Mouse (Mus musculus) limb, embryonic 11.5 days (tissue): ENCODE data around the gene Slc38a11. TPM values are rescaled to one million over a fixed set of nuclear protein-coding genes. Genes with fewer than 3 reads are reported as not detected.

Experiments
- ATAC-seq: fragments of 200-750 bp; cut with Nextera tagmentation; 2 replicates; pipeline ENCODE4 v1.8.0; 2017; ENCODE audit warnings: low read depth; ENCODE audit not compliant: insufficient number of reproducible peaks, low FRiP score, low TSS enrichment
- DNase-seq: peaks from one replicate; pipeline ENCODE4 v3.0.0-alpha.2; 2015; ENCODE audit warnings: low spot score
- H3K27ac ChIP-seq: fragments of 300-500 bp; sonication (generic); replicated peaks from 2 replicates; pipeline ENCODE4 v1.5.1; 2014; ENCODE audit warnings: low read depth, mild to moderate bottlenecking, low read length
- H3K27me3 ChIP-seq: fragments of 300-500 bp; sonication (generic); 2 replicates; pipeline ENCODE4 v1.6.1; 2014; ENCODE audit warnings: mild to moderate bottlenecking, low read length, mixed read lengths; ENCODE audit not compliant: control insufficient read depth, insufficient read depth
- H3K36me3 ChIP-seq: fragments of 300-500 bp; sonication (generic); 2 replicates; pipeline ENCODE4 v1.6.1; 2014; ENCODE audit warnings: mild to moderate bottlenecking, low read length, moderate library complexity, mixed read lengths; ENCODE audit not compliant: control insufficient read depth, insufficient read depth
- H3K4me1 ChIP-seq: fragments of 300-500 bp; sonication (generic); 2 replicates; pipeline ENCODE4 v1.6.1; 2014; ENCODE audit warnings: low read length, mixed read lengths; ENCODE audit not compliant: control insufficient read depth, insufficient read depth
- H3K4me2 ChIP-seq: fragments of 300-500 bp; sonication (generic); 2 replicates; pipeline ENCODE4 v1.6.1; 2014; ENCODE audit warnings: low read depth, mild to moderate bottlenecking, moderate library complexity; ENCODE audit not compliant: severe bottlenecking
- H3K4me3 ChIP-seq: fragments of 300-500 bp; sonication (generic); 2 replicates; pipeline ENCODE4 v1.5.1; 2014; ENCODE audit warnings: low read depth, low read length
- H3K9ac ChIP-seq: fragments of 300-500 bp; sonication (generic); 2 replicates; pipeline ENCODE4 v1.6.1; 2014; ENCODE audit warnings: mild to moderate bottlenecking, low read length
- H3K9me3 ChIP-seq: fragments of 300-500 bp; sonication (generic); 2 replicates; pipeline ENCODE4 v1.6.1; 2016; ENCODE audit warnings: low read length; ENCODE audit not compliant: control insufficient read depth
- WGBS: fragments of 180-500 bp; shearing (Covaris S2); extraction: QIAGEN DNeasy Blood & Tissue Kit; methylation state at CpG from one replicate; pipeline ENCODE4 v1.1.7; 2014; 5-methylcytosine and 5-hydroxymethylcytosine counted together
- polyA plus RNA-seq: library from polyadenylated mRNA; unstranded; fragments of >200 nt; fragmentation: Nextera tagmentation; extraction: Ambion mirVana; gene quantifications from 2 replicates; pipeline ENCODE4 v1.2.1, GENCODE M21; 2014

Slc38a11 gene
- polyA plus RNA-seq, 1 experiment from 2014 or later = 0.37 TPM

GRCm38 (mm10) chr2:65340839-65341238 is 23.0 kb downstream of the Slc38a11 start:
- no peak overlapping the region for H3K9ac ChIP-seq
- H3K36me3 ChIP-seq = no peaks in the 10 kb centered on the region
- DNase-seq = no peak
- H3K4me3 ChIP-seq = no peak overlapping the region
- no peak overlapping the region for H3K4me2 ChIP-seq
- H3K27ac ChIP-seq = no peak overlapping the region
- 85% methylated on average over 3 of the region's 3 CpGs for WGBS
- H3K4me1 ChIP-seq = no peaks in the 10 kb centered on the region
- H3K27me3 ChIP-seq = no peaks in the 10 kb centered on the region
- no peak for ATAC-seq
- H3K9me3 ChIP-seq = no peaks in the 10 kb centered on the region

GRCm38 (mm10) chr2:65337378-65338140 is 26.3 kb downstream of the Slc38a11 start:
- no peak for ATAC-seq

GRCm38 (mm10) chr2:65336608-65337007 is 27.2 kb downstream of the Slc38a11 start:
- WGBS = 86% methylated on average over 3 of the region's 3 CpGs
- Histone ChIP-seq H3K9ac (no peak overlapping the region), H3K36me3 (no peaks in the 10 kb centered on the region), H3K9me3 (no peaks in the 10 kb centered on the region), H3K4me3 (no peak overlapping the region), H3K4me2 (no peak overlapping the region), H3K27ac (no peak overlapping the region), H3K4me1 (no peaks in the 10 kb centered on the region), H3K27me3 (no peaks in the 10 kb centered on the region)
- ATAC-seq = no peak
- DNase-seq = no peak

More at GRCm38 (mm10) chr2:65337378-65338140, 26.3 kb downstream of the Slc38a11 start:
- H3K27me3 ChIP-seq = no peaks in the 10 kb centered on the region
- no peaks in the 10 kb centered on the region for H3K36me3 ChIP-seq
- no peaks in the 10 kb centered on the region for H3K9me3 ChIP-seq
- H3K4me1 ChIP-seq = no peaks in the 10 kb centered on the region
- no peak overlapping the region for H3K27ac ChIP-seq
- WGBS = 22% methylated on average over 14 of the region's 14 CpGs
- no peak overlapping the region for H3K9ac ChIP-seq
- H3K4me3 ChIP-seq = no peak overlapping the region
- peak; percentile 58 for DNase-seq
- no peak overlapping the region for H3K4me2 ChIP-seq

- Histone ChIP-seq H3K4me1 (no peaks in the 10 kb centered on the region), H3K27ac (no peak overlapping the region), H3K4me3 (no peak overlapping the region), H3K4me2 (no peak overlapping the region), H3K27me3 (no peaks in the 10 kb centered on the region), H3K36me3 (no peaks in the 10 kb centered on the region), H3K9ac (no peak overlapping the region), H3K9me3 (no peaks in the 10 kb centered on the region)
- DNase-seq (no peak), ATAC-seq (no peak)
- WGBS = 56% methylated on average over 9 of the region's 9 CpGs
Measured at GRCm38 (mm10) chr2:65334091-65334490, 29.7 kb downstream of the Slc38a11 start.

DNA sequence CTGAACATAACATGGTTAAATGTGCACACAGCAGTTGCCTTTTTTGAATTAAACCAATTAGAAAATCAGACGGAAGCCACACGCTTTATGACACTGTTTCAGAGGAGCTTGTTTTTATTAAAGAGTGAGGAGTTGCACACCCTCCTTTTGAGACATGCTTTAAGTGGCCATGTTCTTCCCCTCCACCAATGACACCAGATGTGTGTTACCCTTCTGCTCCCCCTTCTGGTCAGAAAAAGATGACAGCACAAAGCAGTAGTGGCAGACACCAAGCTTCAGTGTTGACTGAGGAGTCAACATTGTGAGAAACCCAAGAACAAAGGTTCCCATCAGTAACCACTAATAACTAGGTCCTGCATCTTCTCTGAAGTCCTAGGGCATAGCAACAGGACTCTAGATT is 32.5 kb downstream of the Slc38a11 start:
- H3K9ac ChIP-seq = no peak overlapping the region
- no peaks in the 10 kb centered on the region for H3K4me1 ChIP-seq
- no peak overlapping the region for H3K4me2 ChIP-seq
- DNase-seq (peak; percentile 59), ATAC-seq (no peak)
- H3K27me3 ChIP-seq = no peaks in the 10 kb centered on the region
- H3K27ac ChIP-seq = no peak overlapping the region
- no peak overlapping the region for H3K4me3 ChIP-seq
- 44% methylated on average over 2 of the region's 2 CpGs for WGBS
- H3K36me3 ChIP-seq = no peaks in the 10 kb centered on the region
- H3K9me3 ChIP-seq = no peaks in the 10 kb centered on the region

GRCm38 (mm10) chr2:65321998-65322754 is 41.7 kb downstream of the Slc38a11 start:
- no peak overlapping the region for H3K9ac ChIP-seq
- H3K9me3 ChIP-seq = no peaks in the 10 kb centered on the region
- H3K4me1 ChIP-seq = no peaks in the 10 kb centered on the region
- no peaks in the 10 kb centered on the region for H3K27me3 ChIP-seq
- H3K36me3 ChIP-seq = no peaks in the 10 kb centered on the region
- WGBS = 80% methylated on average over 6 of the region's 6 CpGs
- H3K4me2 ChIP-seq = no peak overlapping the region
- H3K4me3 ChIP-seq = no peak overlapping the region
- DNase-seq (no peak), ATAC-seq (no peak)
- no peak overlapping the region for H3K27ac ChIP-seq

DNA sequence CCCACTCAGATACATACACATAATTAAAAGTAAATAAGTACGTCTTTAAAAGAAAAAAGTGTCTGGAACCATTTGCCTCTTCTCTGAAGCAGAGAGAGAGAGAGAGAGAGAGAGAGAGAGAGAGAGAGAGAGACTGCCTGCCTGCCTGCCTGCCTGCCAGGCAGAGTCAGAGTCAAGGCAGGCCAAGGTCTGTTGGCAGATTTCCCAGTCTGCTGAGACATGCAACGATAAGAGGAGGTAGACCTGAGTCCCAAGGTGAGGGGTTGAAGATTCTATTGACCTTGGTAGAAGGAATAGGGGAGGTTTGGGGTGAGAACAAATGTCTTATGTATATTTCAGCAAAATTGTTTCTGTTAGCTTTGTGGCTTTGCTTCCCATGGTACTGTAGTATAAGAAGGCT is 42.9 kb downstream of the Slc38a11 start:
- DNase-seq (no peak), ATAC-seq (no peak)
- H3K27ac ChIP-seq = no peak overlapping the region
- H3K9ac ChIP-seq = no peak overlapping the region
- H3K4me3 ChIP-seq = no peak overlapping the region
- no peaks in the 10 kb centered on the region for H3K4me1 ChIP-seq
- WGBS = 86% methylated on average over 2 of the region's 2 CpGs
- H3K36me3 ChIP-seq = no peaks in the 10 kb centered on the region
- H3K4me2 ChIP-seq = no peak overlapping the region
- no peaks in the 10 kb centered on the region for H3K27me3 ChIP-seq
- no peaks in the 10 kb centered on the region for H3K9me3 ChIP-seq

DNA sequence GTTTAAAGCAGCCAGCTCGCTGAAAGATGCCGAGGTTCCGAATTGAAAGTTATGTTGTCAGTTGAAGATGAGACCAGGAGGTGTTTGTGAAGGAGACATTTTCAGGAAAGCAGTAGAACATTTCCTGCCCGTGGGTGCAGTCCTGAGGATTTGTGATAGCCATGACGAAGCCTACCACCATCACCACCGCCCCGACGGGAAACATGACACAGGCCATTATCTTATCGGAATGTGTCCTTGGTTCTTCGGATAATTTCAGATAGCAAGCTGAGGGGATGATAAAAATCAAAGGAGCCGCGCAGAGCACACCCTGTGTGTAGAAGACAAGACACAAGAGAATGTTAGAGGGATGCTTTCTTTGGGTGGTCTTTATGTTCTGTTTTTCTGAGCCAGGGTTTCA is 47.1 kb downstream of the Slc38a11 start:
- Histone ChIP-seq H3K27ac (no peak overlapping the region), H3K36me3 (no peaks in the 10 kb centered on the region), H3K4me2 (no peak overlapping the region), H3K4me1 (no peaks in the 10 kb centered on the region), H3K9ac (no peak overlapping the region), H3K4me3 (no peak overlapping the region), H3K27me3 (no peaks in the 10 kb centered on the region), H3K9me3 (no peaks in the 10 kb centered on the region)
- ATAC-seq (no peak), DNase-seq (no peak)
- 91% methylated on average over 12 of the region's 12 CpGs for WGBS
